Mouse (Mus musculus): ENCODE results near the gene Gm5773. TPM values are rescaled to one million over a fixed set of nuclear protein-coding genes. Genes with fewer than 3 reads are reported as not detected.
"Not testable (repeated sequence)": the region's sequence is repeated elsewhere in the genome, so short reads cannot be mapped to it uniquely, and the experiment has no call there.

Gene Gm5773
- not detected in 2 replicates for polyA plus RNA-seq (2012; ENCODE audit: insufficient read depth, low replicate concordance)

- not testable (repeated sequence) for H3K4me3 ChIP-seq (replicated peaks); H3K27me3 ChIP-seq (replicated peaks); H3K4me1 ChIP-seq; H3K36me3 ChIP-seq (replicated peaks; ENCODE audit: low read length)
- peaks cover 19% of the 10 kb centered on the region for H3K9me3 ChIP-seq
These were observed at the start of gene Gm5773 for GRCm38 (mm10) chr3:93772700-93773099. Gene Gm5773, plus strand, starts transcription at chr3:93773000.

- not testable (repeated sequence) for H3K9me3 ChIP-seq; H3K27me3 ChIP-seq (replicated peaks); H3K36me3 ChIP-seq (replicated peaks; ENCODE audit: low read length); H3K4me3 ChIP-seq (replicated peaks); H3K4me1 ChIP-seq
These were observed 27.3 kb upstream of the Gm5773 start for GRCm38 (mm10) chr3:93745475-93745874.

GRCm38 (mm10) chr3:93754022-93754421, 18.8 kb upstream of the Gm5773 start:
- not testable (repeated sequence) for H3K9me3 ChIP-seq; H3K4me3 ChIP-seq (replicated peaks); H3K27me3 ChIP-seq (replicated peaks); H3K4me1 ChIP-seq; H3K36me3 ChIP-seq (replicated peaks; ENCODE audit: low read length)

GRCm38 (mm10) chr3:93796098-93796497, 23.3 kb downstream of the Gm5773 start, which contains the start of gene Tdpoz4:
Gene Tdpoz4, plus strand, starts transcription at chr3:93796398.
- not testable (repeated sequence) for H3K4me3 ChIP-seq (replicated peaks); H3K36me3 ChIP-seq (replicated peaks; ENCODE audit: low read length); H3K27me3 ChIP-seq (replicated peaks); H3K4me1 ChIP-seq
- H3K9me3 ChIP-seq: peaks cover 25% of the 10 kb centered on the region

- H3K4me3 ChIP-seq (replicated peaks); H3K27me3 ChIP-seq (replicated peaks); H3K4me1 ChIP-seq: not testable (repeated sequence)
These were observed 40.5 kb downstream of the Gm5773 start for GRCm38 (mm10) chr3:93813341-93813740.

More at GRCm38 (mm10) chr3:93813341-93813740, 40.5 kb downstream of the Gm5773 start:
- H3K9me3 ChIP-seq: peaks cover 28% of the 10 kb centered on the region
- H3K36me3 ChIP-seq (replicated peaks; ENCODE audit: low read length): not testable (repeated sequence)

Other genes with a start within 250 kb of the Gm5773 start
- gene S100a10, start 217.9 kb upstream of the Gm5773 start, polyA plus RNA-seq (2012; ENCODE audit: insufficient read depth, low replicate concordance): 22.4 and 116 TPM in 2 replicates
- gene Tdpoz2, start 120.3 kb upstream of the Gm5773 start, polyA plus RNA-seq (2012; ENCODE audit: insufficient read depth, low replicate concordance): 2.1 TPM in 1 of 2 replicates, not detected in the other
- not detected in 2 replicates for gene Tdpoz1, start 96.7 kb upstream of the Gm5773 start, polyA plus RNA-seq (2012; ENCODE audit: insufficient read depth, low replicate concordance)
- not detected in 2 replicates for gene Gm37596, start 79.9 kb upstream of the Gm5773 start, polyA plus RNA-seq (2012; ENCODE audit: insufficient read depth, low replicate concordance)
- not detected in 2 replicates for gene Tdpoz4, start 23.4 kb downstream of the Gm5773 start, polyA plus RNA-seq (2012; ENCODE audit: insufficient read depth, low replicate concordance)
- gene Tdpoz3, start 53.0 kb downstream of the Gm5773 start, polyA plus RNA-seq (2012; ENCODE audit: insufficient read depth, low replicate concordance): not detected in 2 replicates
- not detected in 2 replicates for gene Gm9117, start 170.5 kb downstream of the Gm5773 start, polyA plus RNA-seq (2012; ENCODE audit: insufficient read depth, low replicate concordance)
- not detected in 2 replicates for gene Tdpoz5, start 188.3 kb downstream of the Gm5773 start, polyA plus RNA-seq (2012; ENCODE audit: insufficient read depth, low replicate concordance)

Data from megakaryocyte, embryonic 14.5 days (primary cell).